Mouse (Mus musculus) thymus, adult 2 months (tissue): ENCODE results near the gene Dnajc24. TPM values are rescaled to one million over a fixed set of nuclear protein-coding genes. Genes with fewer than 3 reads are reported as not detected.

Experiments
- DNase-seq: peaks from one replicate; pipeline ENCODE4 v3.0.0; 2021
- H3K27ac ChIP-seq: fragments of 200-500 bp; 2 replicates; pipeline ENCODE4 v1.5.1; 2012; ENCODE audit warnings: low read length, control low read depth; ENCODE audit not compliant: control insufficient read depth, insufficient read depth
- H3K27me3 ChIP-seq: fragments of 200-500 bp; 2 replicates; pipeline ENCODE4 v1.6.1; 2012; ENCODE audit warnings: mild to moderate bottlenecking, low read length, moderate library complexity, mixed read lengths; ENCODE audit not compliant: control insufficient read depth, insufficient read depth
- H3K36me3 ChIP-seq: fragments of 200-500 bp; 2 replicates; pipeline ENCODE4 v1.6.1; 2012; ENCODE audit warnings: mild to moderate bottlenecking, low read length, moderate library complexity; ENCODE audit not compliant: control insufficient read depth, insufficient read depth
- H3K4me1 ChIP-seq: fragments of 200-500 bp; replicated peaks from 2 replicates; pipeline ENCODE4 v1.6.1; 2012; ENCODE audit warnings: low read length; ENCODE audit not compliant: control insufficient read depth, insufficient read depth
- H3K4me3 ChIP-seq: fragments of 200-500 bp; 2 replicates; pipeline ENCODE4 v1.5.1; 2012; ENCODE audit warnings: mild to moderate bottlenecking, low read length, control low read depth, moderate library complexity; ENCODE audit not compliant: control insufficient read depth, insufficient read depth
- CTCF ChIP-seq: fragments of 200-500 bp; IDR thresholded peaks from 2 replicates; pipeline ENCODE4 v1.5.1; 2012; ENCODE audit warnings: mild to moderate bottlenecking, control low read depth, low read length, moderate library complexity, borderline replicate concordance; ENCODE audit not compliant: control insufficient read depth, poor library complexity, insufficient read depth; ENCODE audit errors: extremely low read depth
- POLR2A ChIP-seq: fragments of 200-500 bp; IDR thresholded peaks from 2 replicates; pipeline ENCODE4 v1.6.1; 2012; ENCODE audit warnings: mild to moderate bottlenecking, low read length, control low read depth, moderate library complexity; ENCODE audit not compliant: control insufficient read depth, poor library complexity, insufficient read depth; ENCODE audit errors: extremely low read depth
- WGBS: fragments of 180-500 bp; shearing (Covaris S2); methylation state at CpG from one replicate; pipeline ENCODE4 v1.1.7; 2018; 5-methylcytosine and 5-hydroxymethylcytosine counted together
- polyA plus RNA-seq: library from polyadenylated mRNA; depleted of rRNA; stranded (reverse); fragments of >200 nt; gene quantifications from 2 replicates; pipeline ENCODE4 v1.2.3, GENCODE M21; 2012

Dnajc24 gene
- polyA plus RNA-seq, 1 experiment = 19.6 TPM

- WGBS = 56% methylated on average over 2 of the region's 2 CpGs
- no peak overlapping the region for H3K4me3 ChIP-seq
- TF ChIP-seq POLR2A (no peak), CTCF (no peak)
- H3K27ac ChIP-seq = no peak overlapping the region
- no peaks in the 10 kb centered on the region for H3K4me1 ChIP-seq
- no peaks in the 10 kb centered on the region for H3K36me3 ChIP-seq
- H3K27me3 ChIP-seq = no peaks in the 10 kb centered on the region
- DNase-seq = no peak
Measured at GRCm38 (mm10) chr2:105987999-105988398, 15.3 kb downstream of the Dnajc24 start.

- Histone ChIP-seq H3K27me3 (no peaks in the 10 kb centered on the region), H3K4me1 (no peaks in the 10 kb centered on the region), H3K36me3 (no peaks in the 10 kb centered on the region), H3K27ac (no peak overlapping the region), H3K4me3 (no peak overlapping the region)
- DNase-seq = no peak
- 89% methylated on average over 1 of the region's 1 CpGs for WGBS
- TF ChIP-seq CTCF (no peak), POLR2A (no peak)
Measured at GRCm38 (mm10) chr2:105987131-105987530, 16.2 kb downstream of the Dnajc24 start.

- TF ChIP-seq CTCF (no peak), POLR2A (no peak)
- no peak overlapping the region for H3K4me3 ChIP-seq
- 94% methylated on average over 7 of the region's 7 CpGs for WGBS
Measured at GRCm38 (mm10) chr2:105985206-105985605, 18.1 kb downstream of the Dnajc24 start.

GRCm38 (mm10) chr2:105978065-105978464 is 25.3 kb downstream of the Dnajc24 start:
- Histone ChIP-seq H3K27me3 (no peaks in the 10 kb centered on the region), H3K4me3 (no peak overlapping the region), H3K27ac (no peak overlapping the region), H3K36me3 (no peaks in the 10 kb centered on the region), H3K4me1 (0 out of 2 replicates have a peak, but pooled peaks cover 2% of the 10 kb centered on the region)
- no peak for TF ChIP-seq CTCF
- TF ChIP-seq POLR2A = no peak
- WGBS = 100% methylated on average over 2 of the region's 2 CpGs
- no peak for DNase-seq

More at GRCm38 (mm10) chr2:105985206-105985605, 18.1 kb downstream of the Dnajc24 start:
- H3K4me1 ChIP-seq = 0 out of 2 replicates have a peak, but pooled peaks cover 2% of the 10 kb centered on the region
- H3K27me3 ChIP-seq = no peaks in the 10 kb centered on the region
- no peak for DNase-seq
- no peak overlapping the region for H3K27ac ChIP-seq
- H3K36me3 ChIP-seq = no peaks in the 10 kb centered on the region

- Histone ChIP-seq H3K4me3 (no peak overlapping the region), H3K27ac (no peak overlapping the region), H3K27me3 (no peaks in the 10 kb centered on the region), H3K36me3 (peaks cover 3% of the 10 kb centered on the region), H3K4me1 (no peaks in the 10 kb centered on the region)
- TF ChIP-seq CTCF = no peak
- TF ChIP-seq POLR2A = no peak
- DNase-seq = no peak
- WGBS = 86% methylated on average over 2 of the region's 2 CpGs
Measured at GRCm38 (mm10) chr2:105973941-105974340, 29.4 kb downstream of the Dnajc24 start.

GRCm38 (mm10) chr2:105963447-105963846 is 39.9 kb downstream of the Dnajc24 start:
- WGBS = 96% methylated on average over 1 of the region's 1 CpGs
- no peaks in the 10 kb centered on the region; the same call in 1 of the 2 replicates for H3K36me3 ChIP-seq
- H3K4me1 ChIP-seq = no peaks in the 10 kb centered on the region
- no peak for DNase-seq
- H3K4me3 ChIP-seq = no peak overlapping the region
- TF ChIP-seq CTCF = no peak
- no peak for TF ChIP-seq POLR2A
- H3K27ac ChIP-seq = no peak overlapping the region
- no peaks in the 10 kb centered on the region for H3K27me3 ChIP-seq

- Histone ChIP-seq H3K27ac (no peak overlapping the region), H3K27me3 (no peaks in the 10 kb centered on the region), H3K36me3 (no peaks in the 10 kb centered on the region), H3K4me3 (no peak overlapping the region), H3K4me1 (no peaks in the 10 kb centered on the region)
- no peak for TF ChIP-seq POLR2A
- no peak for TF ChIP-seq CTCF
- WGBS = 98% methylated on average over 4 of the region's 4 CpGs
- no peak for DNase-seq
Measured at GRCm38 (mm10) chr2:105953862-105954261, 49.5 kb downstream of the Dnajc24 start.
